Mouse (Mus musculus) forebrain, embryonic 10.5 days (tissue): Measurements from ENCODE around the gene Igsf6. TPM values are rescaled to one million over a fixed set of nuclear protein-coding genes. Genes with fewer than 3 reads are reported as not detected.

ENCODE experiments used
- DNase-seq: peaks from one replicate; pipeline ENCODE4 v3.0.0-alpha.2; 2017; ENCODE audit warnings: low spot score; ENCODE audit errors: extremely low spot score
- H3K27ac ChIP-seq: fragments of 300-500 bp; sonication (generic); 2 replicates; pipeline ENCODE4 v1.5.1; 2016; ENCODE audit warnings: mild to moderate bottlenecking
- H3K27me3 ChIP-seq: fragments of 300-500 bp; sonication (generic); 2 replicates; pipeline ENCODE4 v1.6.1; 2016; ENCODE audit warnings: mild to moderate bottlenecking; ENCODE audit not compliant: poor library complexity, severe bottlenecking
- H3K36me3 ChIP-seq: fragments of 300-500 bp; sonication (generic); replicated peaks from 2 replicates; pipeline ENCODE4 v1.6.1; 2016; ENCODE audit warnings: mild to moderate bottlenecking, moderate library complexity
- H3K4me1 ChIP-seq: fragments of 300-500 bp; sonication (generic); 2 replicates; pipeline ENCODE4 v1.6.1; 2016
- H3K4me3 ChIP-seq: fragments of 300-500 bp; sonication (generic); 2 replicates; pipeline ENCODE4 v1.5.1; 2016; ENCODE audit warnings: mild to moderate bottlenecking, moderate library complexity
- H3K9me3 ChIP-seq: fragments of 300-500 bp; sonication (generic); 2 replicates; pipeline ENCODE4 v1.6.1; 2016; ENCODE audit warnings: mild to moderate bottlenecking, moderate library complexity
- WGBS: fragments of 180-500 bp; shearing (Covaris S2); methylation state at CpG from one replicate; pipeline ENCODE4 v1.1.7; 2016; 5-methylcytosine and 5-hydroxymethylcytosine counted together
- polyA plus RNA-seq: library from polyadenylated mRNA; unstranded; fragments of >200 nt; fragmentation: Nextera tagmentation; extraction: Ambion mirVana; gene quantifications from 2 replicates; pipeline ENCODE4 v1.2.1, GENCODE M21; 2016

Gene Igsf6
- polyA plus RNA-seq = 0.81 and 1.1 TPM in 2 replicates

GRCm38 (mm10) chr7:121074281-121074680 is at the start of gene Igsf6:
TSS of gene Igsf6 (minus strand) at chr7:121074572.
- Histone ChIP-seq H3K27me3 (no peaks in the 10 kb centered on the region), H3K27ac (no peak within 1 kb of the TSS), H3K4me3 (no peak within 1 kb of the TSS), H3K36me3 (peaks cover 86% of the 10 kb centered on the region), H3K9me3 (no peaks in the 10 kb centered on the region), H3K4me1 (peaks cover 4% of the 10 kb centered on the region)
- DNase-seq = no peak
- 88% methylated on average over 11 of the region's 11 CpGs for WGBS

DNA sequence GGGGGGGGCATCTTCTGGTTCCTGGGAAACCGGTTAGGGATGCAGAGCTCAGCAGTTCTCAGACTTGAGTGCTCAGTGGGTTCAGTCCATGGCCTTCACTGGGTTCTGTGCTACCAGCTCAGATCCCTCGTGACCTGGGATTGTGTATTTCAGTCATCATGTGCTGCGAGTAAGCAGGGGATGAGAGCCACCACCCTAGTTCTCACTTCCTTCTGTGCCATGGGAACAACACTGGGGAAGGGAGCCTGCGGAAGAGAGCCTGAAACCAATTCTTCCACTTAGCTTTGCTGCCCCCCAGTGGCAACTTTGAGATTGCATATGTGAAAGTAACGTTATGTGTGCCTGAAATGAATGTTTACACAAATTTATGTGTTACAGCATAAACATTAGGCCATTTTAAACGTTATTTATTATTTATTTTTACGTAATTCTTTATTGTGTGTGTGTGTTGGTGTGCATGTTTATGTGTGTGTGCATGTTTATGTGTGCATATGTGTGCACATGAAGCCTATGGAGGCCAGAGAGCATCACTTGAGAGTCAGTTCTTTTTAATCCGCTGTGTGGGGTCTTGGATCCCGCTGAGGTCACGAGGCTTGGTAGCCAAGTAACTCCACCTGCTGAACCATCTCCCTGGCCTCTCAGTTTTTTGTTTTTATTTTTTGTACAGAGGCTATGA is 45.9 kb upstream of the Igsf6 start:
- 14% methylated on average over 10 of the region's 10 CpGs for WGBS

DNA sequence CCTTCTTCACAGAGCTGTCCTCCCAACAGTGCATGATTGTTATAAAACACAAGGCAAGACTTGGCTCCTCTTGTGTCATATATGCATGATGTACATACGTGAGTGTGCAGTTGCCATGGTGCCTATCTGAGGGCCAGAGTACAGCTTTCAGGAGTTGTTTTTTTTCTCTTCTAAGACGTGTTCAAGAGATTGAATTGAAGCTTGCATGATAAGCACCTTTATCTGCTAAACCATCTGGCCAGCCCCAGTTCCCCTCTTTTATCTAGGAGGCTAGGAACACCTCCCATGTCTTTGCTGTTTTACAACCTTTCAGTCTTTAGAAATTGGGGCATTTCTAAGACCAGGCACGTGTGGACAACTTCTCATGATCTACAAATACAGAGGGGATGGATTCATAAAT is 37.4 kb upstream of the Igsf6 start:
- H3K4me1 ChIP-seq = no peaks in the 10 kb centered on the region
- DNase-seq = no peak
- no peaks in the 10 kb centered on the region for H3K36me3 ChIP-seq
- H3K4me3 ChIP-seq = no peak overlapping the region
- no peaks in the 10 kb centered on the region for H3K27me3 ChIP-seq
- no peaks in the 10 kb centered on the region for H3K9me3 ChIP-seq
- 85% methylated on average over 3 of the region's 3 CpGs for WGBS
- H3K27ac ChIP-seq = no peak overlapping the region

More for the DNA sequence above, 45.9 kb upstream of the Igsf6 start:
- no peak overlapping the region for H3K4me3 ChIP-seq
- H3K4me1 ChIP-seq = peaks cover 3% of the 10 kb centered on the region; the same call in 1 of the 2 replicates
- H3K9me3 ChIP-seq = no peaks in the 10 kb centered on the region
- no peaks in the 10 kb centered on the region for H3K27me3 ChIP-seq
- H3K27ac ChIP-seq = 0 out of 2 replicates have a peak overlapping the region, but pooled peaks have one; percentile 44
- peak; percentile 70 for DNase-seq
- no peaks in the 10 kb centered on the region for H3K36me3 ChIP-seq

GRCm38 (mm10) chr7:121111321-121111720 is 36.9 kb upstream of the Igsf6 start:
- Histone ChIP-seq H3K4me3 (no peak overlapping the region), H3K27ac (no peak overlapping the region), H3K9me3 (no peaks in the 10 kb centered on the region), H3K4me1 (no peaks in the 10 kb centered on the region), H3K36me3 (no peaks in the 10 kb centered on the region), H3K27me3 (no peaks in the 10 kb centered on the region)
- no peak for DNase-seq
- whole genome bisulfite sequencing = 56% methylated on average over 3 of the region's 3 CpGs

GRCm38 (mm10) chr7:121107851-121108250 is 33.5 kb upstream of the Igsf6 start:
- WGBS = 74% methylated on average over 3 of the region's 3 CpGs
- H3K4me3 ChIP-seq = no peak overlapping the region
- no peak overlapping the region for H3K27ac ChIP-seq
- H3K9me3 ChIP-seq = no peaks in the 10 kb centered on the region
- no peak for DNase-seq
- no peaks in the 10 kb centered on the region for H3K27me3 ChIP-seq
- H3K4me1 ChIP-seq = no peaks in the 10 kb centered on the region
- H3K36me3 ChIP-seq = no peaks in the 10 kb centered on the region

GRCm38 (mm10) chr7:121098614-121099389 is 24.4 kb upstream of the Igsf6 start:
- Histone ChIP-seq H3K27ac (no peak overlapping the region), H3K4me1 (no peaks in the 10 kb centered on the region), H3K4me3 (no peak overlapping the region), H3K27me3 (no peaks in the 10 kb centered on the region), H3K36me3 (no peaks in the 10 kb centered on the region), H3K9me3 (no peaks in the 10 kb centered on the region)
- DNase-seq = no peak
- WGBS = 74% methylated on average over 10 of the region's 10 CpGs

GRCm38 (mm10) chr7:121093026-121093425 is 18.7 kb upstream of the Igsf6 start:
- Histone ChIP-seq H3K36me3 (no peaks in the 10 kb centered on the region), H3K9me3 (no peaks in the 10 kb centered on the region), H3K27me3 (no peaks in the 10 kb centered on the region), H3K4me1 (no peaks in the 10 kb centered on the region), H3K4me3 (no peak overlapping the region), H3K27ac (no peak overlapping the region)
- 80% methylated on average over 4 of the region's 4 CpGs for WGBS
- no peak for DNase-seq

DNA sequence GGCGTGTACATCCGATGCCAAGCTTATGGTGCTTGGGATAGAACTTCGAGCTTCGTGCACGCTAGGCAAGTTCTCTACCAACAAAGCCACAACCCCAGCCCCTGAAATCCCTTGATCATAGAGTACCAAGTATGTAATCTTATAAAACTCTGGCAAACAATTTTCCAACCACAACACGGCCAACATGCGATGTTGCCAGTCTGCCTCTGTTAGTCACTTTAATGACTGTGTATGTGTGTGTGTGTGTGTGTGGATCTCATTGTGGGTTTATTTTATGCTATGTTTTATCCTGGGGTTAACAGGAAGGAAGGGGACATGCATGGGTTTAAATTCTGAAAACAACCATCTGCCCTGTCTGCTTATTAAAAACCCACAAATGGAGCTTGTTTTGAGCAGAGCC is 16.4 kb upstream of the Igsf6 start:
- DNase-seq = no peak
- H3K27ac ChIP-seq = no peak overlapping the region
- H3K4me3 ChIP-seq = no peak overlapping the region
- WGBS = 94% methylated on average over 7 of the region's 7 CpGs
- H3K9me3 ChIP-seq = no peaks in the 10 kb centered on the region
- H3K36me3 ChIP-seq = no peaks in the 10 kb centered on the region
- H3K4me1 ChIP-seq = peaks cover 5% of the 10 kb centered on the region
- H3K27me3 ChIP-seq = no peaks in the 10 kb centered on the region

GRCm38 (mm10) chr7:121088745-121089144 is 14.4 kb upstream of the Igsf6 start:
- Histone ChIP-seq H3K27ac (no peak overlapping the region), H3K9me3 (no peaks in the 10 kb centered on the region), H3K27me3 (no peaks in the 10 kb centered on the region), H3K4me3 (no peak overlapping the region), H3K4me1 (peaks cover 17% of the 10 kb centered on the region), H3K36me3 (no peaks in the 10 kb centered on the region)
- WGBS = 74% methylated on average over 5 of the region's 5 CpGs
- DNase-seq = no peak

DNA sequence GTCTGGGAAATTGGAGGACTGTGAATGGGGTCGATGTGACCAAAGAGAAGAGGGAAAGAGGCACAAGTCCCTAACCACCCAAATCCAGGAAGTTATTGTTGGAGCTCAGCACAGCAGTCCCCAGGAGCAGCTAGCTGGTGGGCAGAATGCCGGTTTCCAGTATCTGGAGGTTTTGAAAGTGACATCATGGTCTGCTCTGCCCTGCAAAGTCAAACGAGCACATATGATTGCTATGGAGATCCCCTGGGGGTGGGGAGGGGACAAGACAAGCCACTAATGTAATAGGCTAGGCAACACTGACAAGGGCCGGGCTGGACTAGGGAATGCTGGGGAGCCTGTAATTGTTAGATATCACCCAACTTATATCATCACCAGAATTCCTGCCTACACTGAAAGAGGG is 11.1 kb upstream of the Igsf6 start:
- Histone ChIP-seq H3K4me3 (no peak overlapping the region), H3K27me3 (no peaks in the 10 kb centered on the region), H3K9me3 (no peaks in the 10 kb centered on the region), H3K36me3 (peaks cover 10% of the 10 kb centered on the region; the same call in 1 of the 2 replicates), H3K27ac (peak overlapping the region; percentile 2; the same call in 1 of the 2 replicates), H3K4me1 (peaks cover 17% of the 10 kb centered on the region)
- whole genome bisulfite sequencing = 20% methylated on average over 4 of the region's 4 CpGs
- no peak for DNase-seq

- WGBS = 60% methylated on average over 8 of the region's 8 CpGs
- no peak overlapping the region for H3K27ac ChIP-seq
- no peak for DNase-seq
- no peak overlapping the region for H3K4me3 ChIP-seq
- H3K9me3 ChIP-seq = no peaks in the 10 kb centered on the region
- peaks cover 17% of the 10 kb centered on the region for H3K4me1 ChIP-seq
- H3K36me3 ChIP-seq = peaks cover 13% of the 10 kb centered on the region; the same call in 1 of the 2 replicates
- H3K27me3 ChIP-seq = no peaks in the 10 kb centered on the region
These were observed 10.6 kb upstream of the Igsf6 start for GRCm38 (mm10) chr7:121084840-121085453.

- 85% methylated on average over 9 of the region's 9 CpGs for WGBS
- H3K27me3 ChIP-seq = no peaks in the 10 kb centered on the region
- DNase-seq = no peak
- H3K36me3 ChIP-seq = peaks cover 32% of the 10 kb centered on the region
- no peak overlapping the region for H3K27ac ChIP-seq
- peaks cover 18% of the 10 kb centered on the region for H3K4me1 ChIP-seq
- H3K9me3 ChIP-seq = no peaks in the 10 kb centered on the region
- H3K4me3 ChIP-seq = no peak overlapping the region
These were observed 8.7 kb upstream of the Igsf6 start for GRCm38 (mm10) chr7:121082949-121083513.
